Mouse (Mus musculus) adrenal gland, postnatal 10 days (tissue): ENCODE data around the gene C4bp. TPM values are rescaled to one million over a fixed set of nuclear protein-coding genes. Genes with fewer than 3 reads are reported as not detected.
A peak's percentile ranks its signal among the peaks of the same experiment; 100 is the strongest.
"Not testable (repeated sequence)": the region's sequence is repeated elsewhere in the genome, so short reads cannot be mapped to it uniquely, and the experiment has no call there.

ENCODE experiments used
- DNase-seq: peaks from one replicate; pipeline ENCODE4 v3.0.0; 2021; ENCODE audit warnings: mixed read lengths
- long read RNA-seq, 2 experiments: library from polyadenylated mRNA; stranded (forward); transcript quantifications; one replicate each; pipeline ENCODE4 v2.0.0; 2021
- total RNA-seq, 2 experiments: library from RNA; stranded (reverse); gene quantifications; 2 replicates each; pipeline ENCODE4 v1.2.3; 2021

Gene C4bp
- total RNA-seq, result 10 to 100 TPM; 11.4 to 14.9 TPM
- long read RNA-seq, experiment 1, transcript C4bp-201 (10 exons, 3,045 nt), result major isoform, 28 of 32 reads
- long read RNA-seq, experiment 1, partial matches to known transcripts, result 0 of 32 reads
- long read RNA-seq, experiment 1, other reads (novel, unspliced or antisense), result 4 of 32 reads
- long read RNA-seq, experiment 2, partial matches to known transcripts, result 0 of 3 reads
- long read RNA-seq, experiment 2, other reads (novel, unspliced or antisense), result 1 of 3 reads

DNA sequence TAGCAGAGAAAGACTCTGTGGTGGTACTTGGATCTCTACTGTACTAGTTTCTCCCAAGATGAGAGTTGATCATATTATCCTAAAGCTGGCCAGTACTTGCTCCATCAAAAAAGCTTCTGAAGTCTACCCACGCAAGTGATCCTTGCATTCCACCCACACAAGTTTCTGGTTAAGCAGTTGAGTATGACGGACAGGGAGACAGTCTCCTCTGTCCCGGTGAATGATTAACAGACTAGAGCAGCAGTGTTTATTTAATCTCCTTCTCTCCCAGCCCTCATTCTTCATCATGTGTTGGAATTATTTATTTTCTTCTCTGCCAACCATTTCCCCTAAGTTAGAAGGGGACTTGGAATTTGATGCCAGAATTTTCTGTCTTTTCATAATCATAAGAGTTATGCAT is at the start of gene C4bp:
Gene C4bp (minus strand): TSS at position 179 of the 400 bp plus-strand sequence.
- DNase-seq, result no peak

DNA sequence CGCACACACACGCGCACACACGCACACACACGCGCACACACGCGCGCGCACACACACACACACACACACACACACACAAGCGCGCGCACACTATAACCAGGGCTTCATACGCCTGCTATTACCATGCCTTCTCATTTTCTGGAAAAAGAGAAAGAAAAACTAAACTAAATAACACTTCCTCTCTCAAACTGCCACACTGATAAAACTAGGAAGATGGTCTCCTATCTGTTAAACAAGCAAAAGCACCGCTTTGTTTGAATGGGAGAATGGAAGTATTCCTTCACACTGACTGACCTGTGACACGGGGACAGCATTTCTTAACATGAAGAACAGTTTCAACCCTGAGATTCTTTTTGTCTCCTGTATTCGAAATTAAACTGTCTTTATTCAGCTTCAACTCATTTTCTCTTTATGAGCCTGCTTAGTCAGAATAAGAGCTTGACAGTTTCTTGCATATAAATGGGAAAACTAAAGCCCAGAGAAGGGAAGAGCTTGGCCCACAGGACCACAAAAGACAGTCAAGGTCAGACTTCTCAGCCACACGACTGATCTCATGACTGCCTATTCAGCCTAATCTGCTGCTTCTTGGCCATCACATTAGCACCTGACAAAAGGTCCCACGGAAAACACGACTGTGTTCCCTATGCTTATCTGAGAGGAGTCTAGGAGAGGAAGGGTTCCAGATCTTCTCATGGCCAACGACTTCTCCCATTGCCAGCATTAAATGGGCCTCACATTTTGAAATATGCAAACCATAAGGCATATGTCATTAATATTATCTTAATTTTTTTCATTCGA is 49.0 kb upstream of the C4bp start:
- DNase-seq, result no peak

DNA sequence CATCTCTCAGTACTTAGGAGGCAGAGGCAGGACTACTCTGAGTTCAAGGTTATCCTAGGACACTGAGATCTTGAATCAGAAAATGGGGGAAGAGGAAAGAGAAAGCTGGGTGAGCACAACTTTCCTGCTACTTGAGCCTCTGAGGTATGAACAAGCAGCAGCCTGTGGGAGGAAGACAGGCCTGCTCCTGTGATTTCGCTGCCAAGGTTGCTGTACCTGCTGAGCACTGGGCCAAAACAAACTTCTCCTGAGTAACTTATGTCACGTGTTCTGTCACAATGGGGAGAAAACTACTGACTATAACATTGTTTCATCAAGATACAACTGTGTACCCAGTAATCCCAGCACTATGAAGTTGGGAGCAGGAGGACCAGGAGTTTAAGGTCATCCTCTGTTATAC is 42.2 kb upstream of the C4bp start:
- no peak for DNase-seq

DNA sequence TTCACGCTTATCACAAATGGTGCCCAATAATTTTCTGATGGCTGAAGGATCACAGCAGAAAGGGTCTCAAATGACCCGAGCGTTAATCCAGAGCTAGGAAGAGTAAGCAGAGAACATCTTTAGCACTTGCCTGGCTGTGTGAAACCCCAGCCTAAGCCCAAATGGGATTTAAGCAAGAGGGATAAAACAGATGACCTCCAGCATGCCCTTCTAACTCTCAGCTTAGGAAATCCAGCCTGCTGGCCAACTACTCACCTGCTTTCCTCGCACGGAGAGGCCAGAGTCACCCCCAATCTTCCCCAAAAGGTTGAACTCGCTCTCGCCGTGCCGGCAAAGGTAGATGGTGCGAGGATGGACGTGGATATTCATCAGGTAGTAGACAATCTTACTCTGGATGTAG is 40.5 kb upstream of the C4bp start:
- no peak for DNase-seq

DNA sequence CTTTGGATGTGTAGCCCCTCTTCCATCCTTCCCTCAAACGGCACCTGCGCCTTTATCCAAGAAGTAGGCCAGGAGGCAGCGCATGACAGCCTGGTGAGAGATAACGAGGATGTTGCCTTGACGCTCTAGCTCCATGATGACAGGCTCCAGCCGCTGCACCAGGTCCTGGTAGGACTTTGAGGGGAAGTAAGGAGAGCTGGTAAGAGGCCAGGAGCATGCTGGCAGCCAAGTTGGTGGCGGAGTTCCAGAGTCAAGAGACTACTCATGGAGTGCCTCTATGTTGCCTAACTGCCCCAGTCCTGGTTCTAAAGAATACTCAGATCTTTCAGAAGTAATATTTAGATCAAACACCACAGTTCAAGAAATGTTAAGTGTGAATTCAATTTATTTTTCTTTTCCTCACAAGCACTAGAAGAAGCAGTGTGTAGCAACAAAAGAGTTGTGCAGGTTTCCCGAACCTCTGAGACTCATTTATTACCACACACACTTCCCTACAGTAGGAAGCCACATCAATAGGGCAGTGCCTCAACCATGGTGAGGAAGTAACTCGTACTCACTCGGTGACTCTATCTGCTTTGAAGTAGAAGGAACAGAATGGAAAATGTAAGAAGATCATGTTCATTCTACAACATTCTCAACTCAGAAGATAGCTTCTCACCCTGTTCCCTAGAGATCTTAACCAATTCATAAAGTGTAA is 38.7 kb upstream of the C4bp start:
- DNase-seq, result peak; percentile 61

DNA sequence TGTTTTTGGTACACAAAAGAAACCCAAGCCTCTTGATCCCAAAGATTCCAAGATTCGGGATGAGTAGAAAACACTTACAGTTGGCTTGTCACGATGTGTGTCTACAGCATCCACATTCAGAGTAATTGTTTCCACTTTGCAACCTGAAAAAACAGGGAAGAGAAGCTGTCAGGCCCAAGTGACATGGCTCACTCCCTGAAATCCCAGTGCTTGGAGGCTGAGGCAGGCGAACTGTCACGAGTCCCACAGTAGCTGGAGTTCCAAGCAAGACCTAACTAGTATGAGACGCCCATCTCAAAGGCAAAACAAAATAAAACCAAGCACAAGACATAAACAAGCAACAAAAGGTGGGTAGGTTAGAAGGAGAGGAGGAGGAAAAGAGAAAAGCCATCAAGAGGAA is 37.2 kb upstream of the C4bp start:
- DNase-seq, result no peak

DNA sequence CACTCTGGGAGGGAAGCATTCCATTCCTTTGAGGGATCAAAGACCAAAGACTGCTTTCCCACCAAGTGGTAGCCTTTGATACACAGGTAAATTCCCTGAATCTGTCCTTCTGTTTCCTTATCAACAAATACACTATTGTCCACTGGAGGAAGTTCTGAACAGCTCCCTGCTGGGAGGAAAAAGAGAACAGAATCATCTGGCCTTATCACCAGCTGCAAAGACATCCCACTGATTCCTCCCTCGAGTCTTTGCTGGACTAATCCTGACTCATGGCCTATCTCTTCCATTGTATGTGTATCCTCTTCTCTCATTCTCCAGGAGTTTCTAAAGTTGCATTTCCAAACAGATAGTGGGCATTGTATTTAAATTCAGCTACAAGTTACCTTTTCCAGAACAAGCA is 22.5 kb upstream of the C4bp start:
- no peak for DNase-seq

DNA sequence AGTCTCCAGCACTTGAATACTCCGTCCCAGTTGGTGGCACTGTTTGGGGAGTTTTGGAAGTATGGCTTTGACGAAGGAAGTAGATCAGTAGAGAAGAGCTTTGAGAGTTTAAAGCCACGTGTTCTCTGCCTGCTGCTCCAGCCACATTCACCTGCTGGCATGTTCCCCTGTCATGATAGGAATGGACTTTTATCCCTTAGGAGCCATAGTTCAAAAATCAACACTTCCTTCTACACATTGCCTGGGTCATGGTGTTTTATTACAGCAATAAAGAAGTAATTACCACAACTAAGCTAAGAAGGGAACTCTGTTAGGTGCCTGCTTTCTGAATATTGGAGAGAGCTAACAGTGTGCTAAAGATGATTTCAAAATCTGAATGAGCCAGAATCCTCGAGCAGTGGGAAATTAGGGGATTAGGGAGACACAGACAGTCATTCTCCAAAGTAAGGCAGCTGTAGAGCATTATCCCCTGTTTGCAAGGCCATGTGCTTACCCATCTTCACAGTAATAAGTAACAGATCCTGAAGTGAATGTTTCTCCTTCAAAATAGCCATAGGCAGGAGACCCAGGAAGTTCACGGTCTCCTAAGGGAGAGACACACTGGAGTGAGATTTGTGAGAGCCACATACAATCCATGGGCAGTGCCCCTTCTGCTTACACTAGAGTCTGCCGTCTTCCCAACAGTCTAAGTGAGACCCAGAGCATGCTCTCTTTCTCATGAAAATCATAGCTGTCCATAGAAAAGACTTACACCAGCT is 20.4 kb upstream of the C4bp start:
- DNase-seq, result no peak

DNA sequence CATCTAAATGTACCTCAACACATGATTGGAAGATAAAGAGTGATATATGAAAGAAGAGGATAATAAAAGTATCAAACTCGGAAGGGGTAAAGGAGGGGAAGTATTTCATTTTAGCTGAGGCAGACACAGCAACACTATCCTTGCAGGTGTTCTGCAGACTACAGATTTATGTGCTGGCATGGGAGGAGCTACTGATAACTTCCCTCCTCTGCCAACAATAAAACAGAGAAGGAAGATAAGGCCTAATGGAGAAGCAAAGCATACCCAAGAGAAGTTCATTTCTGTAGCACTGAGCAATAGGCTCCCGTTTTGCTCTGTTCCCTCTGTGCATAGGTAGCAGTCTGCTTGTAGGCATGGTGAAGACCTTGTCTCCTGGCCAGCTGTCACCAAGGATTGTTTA is 19.6 kb upstream of the C4bp start:
- no peak for DNase-seq

DNA sequence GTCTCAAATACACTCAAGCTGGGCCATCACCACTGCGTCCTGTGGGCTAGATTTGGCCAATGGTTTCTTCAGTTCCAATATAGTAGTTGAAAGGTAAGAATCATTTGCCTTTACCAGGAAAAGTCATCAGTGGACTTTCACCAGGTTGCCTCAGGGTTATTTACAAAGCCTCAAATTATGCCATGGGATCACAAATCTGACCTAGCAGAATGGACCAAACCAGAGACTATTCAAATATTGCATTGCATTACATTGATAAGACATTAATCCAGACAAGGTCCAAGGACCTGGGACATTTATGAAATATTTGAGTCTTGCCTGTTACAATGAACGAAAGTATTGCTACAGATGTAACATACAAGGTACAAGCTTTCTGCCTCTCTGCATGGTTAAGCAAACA is 17.1 kb upstream of the C4bp start:
- no peak for DNase-seq

DNA sequence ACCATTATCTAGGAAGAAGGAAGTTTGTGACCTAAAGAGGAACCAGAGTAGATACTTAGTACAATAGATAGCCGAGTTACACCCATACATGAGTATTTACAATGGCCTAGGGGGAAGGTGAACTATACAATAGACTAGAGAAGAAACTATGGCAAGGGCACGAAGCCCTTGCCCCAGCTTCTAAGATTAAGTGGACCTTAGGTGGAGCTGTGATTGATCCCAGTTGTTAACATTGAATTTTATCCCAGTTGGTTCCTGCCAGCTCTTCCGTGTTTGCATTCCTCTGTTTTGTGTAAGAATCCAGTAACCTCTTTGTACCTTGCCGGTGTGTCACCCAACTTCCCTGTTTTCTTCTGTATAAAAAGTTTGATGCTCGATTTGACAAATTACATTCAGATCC is 2.1 kb upstream of the C4bp start:
- not testable (repeated sequence) for DNase-seq

DNA sequence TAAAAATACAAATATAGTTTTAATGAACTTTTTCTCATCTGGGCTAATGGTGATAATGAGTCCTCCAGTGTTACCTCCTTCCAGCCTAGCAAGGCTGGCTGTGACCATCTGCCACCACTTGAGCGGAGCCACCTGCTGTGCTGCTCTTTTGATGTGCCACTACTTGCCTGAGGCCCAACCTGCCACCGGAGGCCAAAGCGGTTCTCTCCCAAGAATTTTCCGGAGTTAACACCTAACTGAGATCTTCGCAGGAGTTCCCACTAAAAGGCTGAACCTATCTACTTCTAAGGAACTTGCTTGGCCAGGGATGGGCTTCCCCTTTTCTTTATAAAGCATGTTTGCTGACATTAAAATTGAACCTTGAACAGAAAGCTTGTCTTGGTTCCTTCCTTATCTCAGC is 1.8 kb downstream of the C4bp start:
- not testable (repeated sequence) for DNase-seq

DNA sequence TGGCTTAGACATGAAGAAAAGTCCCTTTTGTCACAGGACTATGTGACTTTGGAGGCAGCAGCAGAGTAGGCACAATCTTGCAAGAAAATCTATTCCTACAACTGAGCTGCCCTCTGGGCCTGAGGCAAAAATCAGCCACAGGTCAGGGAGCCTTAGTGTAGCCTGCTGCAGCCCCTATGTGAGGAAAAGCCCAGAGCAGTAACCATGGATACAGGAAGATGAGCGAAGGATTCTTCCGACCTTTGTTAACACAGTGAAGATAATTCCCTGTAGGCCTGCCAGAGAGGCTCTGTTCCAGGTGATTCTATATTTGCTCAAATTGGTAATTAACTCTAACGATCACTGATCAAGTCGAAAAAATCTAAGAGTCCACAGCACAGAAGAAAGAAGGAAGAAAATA is 17.3 kb downstream of the C4bp start:
- no peak for DNase-seq

DNA sequence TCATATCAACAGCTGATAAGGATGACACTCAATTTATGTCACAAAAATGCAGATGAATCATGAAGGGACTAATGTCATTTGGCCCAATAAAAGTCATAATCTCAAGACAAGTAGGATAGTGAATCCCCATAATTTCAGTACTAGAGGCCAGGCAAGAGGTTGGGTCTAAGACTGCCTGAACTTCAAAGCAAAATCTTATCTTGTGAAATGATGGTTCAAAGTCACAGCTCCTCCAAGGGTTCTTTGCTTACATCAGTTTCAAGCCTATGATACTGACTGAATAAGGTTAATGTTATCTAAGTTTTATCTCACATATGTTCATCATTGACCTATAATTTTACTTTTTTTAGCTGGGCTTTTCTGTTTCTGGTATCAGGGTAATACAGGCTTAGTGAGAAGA is 20.5 kb downstream of the C4bp start:
- DNase-seq, result no peak

DNA sequence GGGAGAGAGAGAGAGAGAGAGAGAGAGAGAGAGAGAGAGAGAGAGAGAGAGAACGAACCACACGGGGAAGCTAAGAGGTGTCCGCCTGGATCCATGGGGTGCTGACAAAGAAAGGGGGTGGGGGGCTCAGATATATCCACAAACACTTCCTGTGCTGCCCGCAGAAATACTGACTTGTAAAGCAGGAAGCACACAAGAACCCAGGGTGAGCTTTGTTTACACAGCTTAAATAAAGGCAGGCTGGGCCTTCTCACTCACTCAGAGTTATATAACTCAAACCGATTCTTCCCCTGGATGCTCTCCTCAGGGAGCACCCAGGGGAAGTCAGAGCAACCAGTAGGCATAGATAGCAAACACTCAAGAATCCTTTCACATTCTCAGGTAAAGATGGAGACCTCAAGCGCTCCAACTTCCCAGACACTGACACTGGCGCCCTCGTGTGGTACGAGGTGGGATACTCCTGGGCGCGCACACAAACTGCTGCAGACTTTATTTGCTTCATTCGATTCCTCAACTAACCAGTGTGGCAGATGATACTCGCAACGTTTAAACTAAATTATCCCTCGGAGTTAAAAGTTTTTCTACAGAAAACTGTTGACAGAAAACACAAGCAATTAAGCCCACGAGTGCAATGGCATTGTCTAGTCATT is 27.5 kb downstream of the C4bp start:
- peak; percentile 81 for DNase-seq

DNA sequence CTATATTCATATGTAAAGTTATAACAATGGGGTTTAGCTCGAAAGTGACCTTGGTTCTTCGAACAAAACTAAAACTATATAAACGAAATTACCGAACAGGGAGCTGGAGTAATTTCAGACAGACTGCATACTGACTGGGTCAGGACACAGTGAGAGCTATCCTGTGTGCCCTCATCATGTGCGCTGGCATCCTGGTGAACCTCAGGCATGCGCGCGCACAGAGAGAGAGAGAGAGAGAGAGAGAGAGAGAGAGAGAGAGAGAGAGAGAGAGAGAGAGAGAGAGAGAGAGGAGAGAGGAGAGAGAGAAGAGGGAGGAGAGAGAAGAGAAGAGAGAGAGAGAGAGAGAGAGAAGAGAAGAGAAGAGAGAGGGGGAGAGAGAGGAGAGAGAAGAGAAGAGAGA is 28.1 kb downstream of the C4bp start:
- DNase-seq, result no peak

DNA sequence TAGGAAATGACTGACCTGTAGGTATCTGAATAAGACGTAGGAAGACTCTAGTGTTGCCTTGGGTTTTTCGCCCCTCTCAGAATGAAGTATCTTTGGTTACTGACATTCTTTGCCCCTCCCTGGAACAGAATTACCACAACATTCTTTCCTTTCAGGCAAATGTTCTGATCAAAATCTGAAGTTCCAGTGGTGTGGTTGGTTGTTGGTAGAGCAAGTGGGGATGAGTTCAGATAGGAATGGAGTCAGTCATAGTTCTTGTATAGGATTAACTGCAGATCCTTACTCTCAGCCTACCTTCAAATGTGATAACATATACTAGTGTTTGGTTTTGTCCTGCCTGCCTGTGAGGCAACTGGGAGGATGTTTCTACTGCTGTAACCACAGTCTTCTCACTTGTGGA is 31.9 kb downstream of the C4bp start, which contains the start of gene Zp3r:
Gene Zp3r (minus strand): TSS at position 101 of the 400 bp plus-strand sequence.
- no peak for DNase-seq

DNA sequence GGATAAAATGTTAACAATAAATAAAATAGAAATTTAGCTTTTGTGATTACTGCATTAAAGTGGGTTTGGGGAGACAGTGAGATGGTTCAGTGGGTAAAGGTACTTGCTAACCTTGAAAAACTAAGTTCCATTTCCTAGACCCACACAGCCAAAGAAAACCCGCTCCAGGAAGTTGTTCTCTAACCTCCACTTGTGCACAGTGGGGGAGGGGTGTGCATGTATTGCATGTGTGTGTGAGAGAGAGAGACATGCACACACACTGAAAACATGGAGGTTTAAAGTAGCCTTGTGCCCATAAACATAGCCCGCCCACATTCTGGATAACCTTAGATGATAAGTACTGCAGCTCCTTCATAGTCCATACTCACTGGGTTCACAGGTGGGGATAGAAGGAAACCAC is 65.1 kb downstream of the C4bp start:
- no peak for DNase-seq

DNA sequence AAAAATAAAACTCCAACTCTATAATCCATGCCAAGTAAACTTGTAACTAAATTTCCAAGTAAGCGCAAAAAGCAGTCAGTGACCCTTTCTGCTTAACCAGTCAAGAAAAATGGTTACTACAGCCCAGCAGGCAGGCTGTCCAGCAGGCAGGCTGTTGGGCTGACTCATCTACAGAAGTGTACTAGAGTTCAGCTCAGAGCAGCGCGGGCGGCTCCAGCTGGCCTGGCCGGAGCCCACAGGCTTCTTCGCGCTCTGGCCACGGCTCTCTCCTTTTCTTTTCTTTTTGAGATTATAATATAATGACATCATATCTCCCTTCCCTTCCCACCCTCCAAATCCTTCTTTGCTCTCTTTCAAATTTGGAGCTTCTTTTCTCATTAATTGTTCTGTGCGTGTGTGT is 72.8 kb downstream of the C4bp start:
- peak; percentile 17 for DNase-seq
